In genomic region chr12:105431872-105432271, GRCm38 (mm10) we compare ENCODE assay signal across 11 mouse cellular contexts. TPM values are rescaled to one million over a fixed set of nuclear protein-coding genes. Genes with fewer than 3 reads are reported as not detected.
DNase-seq lines count a peak whose midpoint lies in the region; TF ChIP-seq lines count a peak whose summit lies in the region.
"Had no signal": no experiment of that assay in that cellular context is flagged by ENCODE, and none has a peak within 500 bp of the region (broad histone marks: within the 10 kb centered on the region; RNA-seq: fewer than 3 reads in every experiment).

No protein-coding gene starts in this region.

- no peak overlapping the region for H3K27ac ChIP-seq in gastrocnemius, adult 2 months
- H3K27ac ChIP-seq in layer of hippocampus, adult 2 months, result no peak overlapping the region
- H3K27ac ChIP-seq: heart, embryonic 15.5 days; macrophage had no signal

- TF ChIP-seq CTCF in gastrocnemius, adult 2 months (IDR thresholded peaks at IDR 0.05), result peak; percentile 46
- peak; percentile 83 for TF ChIP-seq CTCF in layer of hippocampus, adult 2 months (conservative IDR thresholded peaks at IDR 0.05)

- no peak overlapping the region for H3K4me3 ChIP-seq in gastrocnemius, adult 2 months
- H3K4me3 ChIP-seq in layer of hippocampus, adult 2 months, result no peak overlapping the region
- H3K4me3 ChIP-seq: heart, embryonic 15.5 days had no signal

- intact Hi-C loops in gastrocnemius, adult 2 months (cut with DNase I), result no loop called here
- intact Hi-C loops in gastrocnemius, postnatal 14 days (cut with DNase I; ENCODE audit: low total_unique reads), result no loop called here

- no peak for DNase-seq in gastrocnemius, adult 2 months
- no peak for DNase-seq in gastrocnemius, postnatal 14 days
- DNase-seq in layer of hippocampus, adult 2 months (ENCODE audit: low spot score in 2 of 2), result peak in 1 of 2 experiments; percentile 28
- DNase-seq in layer of hippocampus, adult 9-11 months, result no peak
- DNase-seq in A20 (ENCODE audit: low read depth, low spot score), result peak; percentile 48
- DNase-seq in MN1 (ENCODE audit: low spot score), result peak; percentile 26
- DNase-seq in urinary bladder, adult 18-20 months (ENCODE audit: low spot score in 2 of 2), result no peak
- DNase-seq: cerebellum, postnatal 36 days; gastrocnemius, postnatal 10 days had no signal

RNA-seq across cellular contexts. Expression of gene D430019H16Rik, which starts 21.8 kb away (rescaled TPM):
- total RNA-seq in gastrocnemius, adult 2 months (2021), result under 1 TPM; 0.22 to 0.26 TPM
- total RNA-seq in gastrocnemius, postnatal 14 days (2021), result 1 to 10 TPM; 1.1 to 1.6 TPM
- 100 to 1,000 TPM; 115 to 116 TPM for total RNA-seq in layer of hippocampus, adult 2 months (2021)

Comparison
In these comparisons a context has a peak if more than half of its experiments do, and no peak if none do; other contexts are left out.
1. DNase-seq: peak in A20 (single experiment) and MN1 (single experiment); none in gastrocnemius, adult 2 months (single experiment), gastrocnemius, postnatal 14 days (single experiment), layer of hippocampus, adult 9-11 months (single experiment) and urinary bladder, adult 18-20 months (0 of 2).
2. RNA of gene D430019H16Rik, which starts 21.8 kb away (total RNA-seq): 115 to 116 TPM in layer of hippocampus, adult 2 months; 1.1 to 1.6 TPM in gastrocnemius, postnatal 14 days and 0.22 to 0.26 TPM in gastrocnemius, adult 2 months; every median in the first group is over 10 times any median in the second.